Mouse (Mus musculus) hindbrain, embryonic 10.5 days (tissue): ENCODE data around the gene Hs6st3. TPM values are rescaled to one million over a fixed set of nuclear protein-coding genes. Genes with fewer than 3 reads are reported as not detected.

Source experiments
- DNase-seq: peaks from one replicate; pipeline ENCODE4 v3.0.0-alpha.2; 2017; ENCODE audit warnings: low spot score
- H3K27ac ChIP-seq: fragments of 300-500 bp; sonication (generic); 2 replicates; pipeline ENCODE4 v1.5.1; 2016; ENCODE audit warnings: mild to moderate bottlenecking, moderate library complexity
- H3K27me3 ChIP-seq: fragments of 300-500 bp; sonication (generic); 2 replicates; pipeline ENCODE4 v1.6.1; 2016; ENCODE audit warnings: mild to moderate bottlenecking; ENCODE audit not compliant: poor library complexity, insufficient read depth, severe bottlenecking
- H3K36me3 ChIP-seq: fragments of 300-500 bp; sonication (generic); 2 replicates; pipeline ENCODE4 v1.6.1; 2016; ENCODE audit warnings: mild to moderate bottlenecking, moderate library complexity
- H3K4me1 ChIP-seq: fragments of 300-500 bp; sonication (generic); replicated peaks from 2 replicates; pipeline ENCODE4 v1.6.1; 2016; ENCODE audit warnings: mild to moderate bottlenecking
- H3K4me3 ChIP-seq: fragments of 300-500 bp; sonication (generic); 2 replicates; pipeline ENCODE4 v1.5.1; 2016; ENCODE audit warnings: mild to moderate bottlenecking, moderate library complexity
- H3K9me3 ChIP-seq: fragments of 300-500 bp; sonication (generic); 2 replicates; pipeline ENCODE4 v1.6.1; 2016; ENCODE audit warnings: mild to moderate bottlenecking, moderate library complexity
- WGBS: fragments of 180-500 bp; shearing (Covaris S2); methylation state at CpG from one replicate; pipeline ENCODE4 v1.1.7; 2016; 5-methylcytosine and 5-hydroxymethylcytosine counted together
- polyA plus RNA-seq: library from polyadenylated mRNA; unstranded; fragments of >200 nt; fragmentation: Nextera tagmentation; extraction: Ambion mirVana; gene quantifications from 2 replicates; pipeline ENCODE4 v1.2.1, GENCODE M21; 2016

Gene Hs6st3
- polyA plus RNA-seq, result 0.09 TPM in 1 of 2 replicates, not detected in the other

- Histone ChIP-seq H3K27me3 (peaks cover 89% of the 10 kb centered on the region), H3K4me1 (peaks cover 22% of the 10 kb centered on the region), H3K36me3 (no peaks in the 10 kb centered on the region), H3K9me3 (no peaks in the 10 kb centered on the region), H3K27ac (peak within 1 kb of the TSS; percentile 64), H3K4me3 (peak within 1 kb of the TSS; percentile 73)
- DNase-seq, result peak; percentile 51
- under 1% methylated on average over 100 of the region's 100 CpGs for WGBS
These were observed at the start of gene Hs6st3 for GRCm38 (mm10) chr14:119137906-119138785. Gene Hs6st3 (plus strand): TSS chr14:119138341.

- Histone ChIP-seq H3K27ac (peak within 1 kb of the TSS; percentile 96), H3K36me3 (peaks cover 7% of the 10 kb centered on the region), H3K4me3 (peak within 1 kb of the TSS; percentile 88), H3K9me3 (no peaks in the 10 kb centered on the region), H3K27me3 (no peaks in the 10 kb centered on the region), H3K4me1 (peaks cover 26% of the 10 kb centered on the region)
- under 1% methylated on average over 72 of the region's 72 CpGs for WGBS
- peak; percentile 93 for DNase-seq
These were observed 39.1 kb upstream of the Hs6st3 start, which contains the start of gene Uggt2 for GRCm38 (mm10) chr14:119098851-119099569. Gene Uggt2 (minus strand): TSS chr14:119099430.

GRCm38 (mm10) chr14:119099570-119099891 lies 38.6 kb upstream of the Hs6st3 start:
- DNase-seq, result no peak
- no peaks in the 10 kb centered on the region for H3K27me3 ChIP-seq
- no peaks in the 10 kb centered on the region for H3K9me3 ChIP-seq
- peak overlapping the region; percentile 88 for H3K4me3 ChIP-seq
- peak overlapping the region; percentile 96 for H3K27ac ChIP-seq
- H3K4me1 ChIP-seq, result peaks cover 26% of the 10 kb centered on the region
- under 1% methylated on average over 13 of the region's 13 CpGs for WGBS
- peaks cover 1% of the 10 kb centered on the region for H3K36me3 ChIP-seq

GRCm38 (mm10) chr14:119107591-119107990 lies 30.6 kb upstream of the Hs6st3 start:
- 92% methylated on average over 8 of the region's 8 CpGs for WGBS
- H3K27ac ChIP-seq, result no peak overlapping the region
- H3K4me1 ChIP-seq, result no peaks in the 10 kb centered on the region
- no peak for DNase-seq
- no peaks in the 10 kb centered on the region for H3K36me3 ChIP-seq
- H3K27me3 ChIP-seq, result no peaks in the 10 kb centered on the region
- no peak overlapping the region for H3K4me3 ChIP-seq
- no peaks in the 10 kb centered on the region for H3K9me3 ChIP-seq

GRCm38 (mm10) chr14:119108776-119109301 lies 29.3 kb upstream of the Hs6st3 start:
- 82% methylated on average over 7 of the region's 7 CpGs for WGBS
- H3K4me1 ChIP-seq, result no peaks in the 10 kb centered on the region
- H3K27ac ChIP-seq, result no peak overlapping the region
- DNase-seq, result no peak
- H3K9me3 ChIP-seq, result no peaks in the 10 kb centered on the region
- H3K36me3 ChIP-seq, result no peaks in the 10 kb centered on the region
- H3K4me3 ChIP-seq, result no peak overlapping the region
- no peaks in the 10 kb centered on the region for H3K27me3 ChIP-seq

DNA sequence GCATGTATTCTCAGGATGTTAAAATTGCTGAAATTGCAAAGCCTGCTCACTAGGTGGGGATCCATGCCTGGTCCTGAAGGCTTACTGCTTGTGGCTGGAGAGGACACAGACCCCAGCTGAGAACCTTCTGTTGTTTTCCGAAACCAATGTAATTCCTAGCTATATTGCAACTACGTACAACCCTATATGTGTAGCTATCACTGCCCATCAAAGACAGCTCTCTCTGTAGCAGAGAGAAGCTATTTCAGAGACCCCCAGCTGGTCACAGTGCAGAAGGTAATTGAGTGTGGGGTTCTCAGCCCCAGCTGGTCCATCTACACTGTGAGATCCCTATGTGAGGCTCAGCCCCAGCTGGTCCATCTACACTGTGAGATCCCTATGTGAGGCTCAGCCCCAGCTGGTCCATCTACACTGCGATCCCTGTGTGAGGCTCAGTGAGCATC lies 28.3 kb upstream of the Hs6st3 start:
- no peaks in the 10 kb centered on the region for H3K4me1 ChIP-seq
- WGBS, result 82% methylated on average over 3 of the region's 3 CpGs

DNA sequence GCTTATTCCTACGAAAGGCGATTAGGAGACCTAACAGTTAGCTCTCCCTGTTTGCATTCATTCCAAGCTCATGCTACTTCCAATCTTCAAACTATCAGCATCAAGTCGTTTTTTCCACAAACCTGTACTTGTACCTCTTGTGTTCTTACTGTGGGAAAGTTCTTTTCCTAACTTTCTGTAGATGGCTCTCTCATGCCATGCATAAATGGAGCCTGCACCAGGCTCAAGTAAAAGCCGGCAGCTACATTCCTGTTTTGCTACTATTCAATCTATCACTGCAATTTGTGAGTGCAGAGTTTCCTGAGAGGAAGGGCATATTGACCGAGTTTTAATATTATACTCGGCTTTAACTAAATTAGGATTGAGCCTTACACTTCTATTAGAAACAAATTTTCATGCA lies 25.6 kb upstream of the Hs6st3 start:
- no peaks in the 10 kb centered on the region for H3K9me3 ChIP-seq
- no peak overlapping the region for H3K27ac ChIP-seq
- DNase-seq, result no peak
- no peaks in the 10 kb centered on the region for H3K36me3 ChIP-seq
- 87% methylated on average over 6 of the region's 6 CpGs for WGBS
- no peak overlapping the region for H3K4me3 ChIP-seq
- no peaks in the 10 kb centered on the region for H3K4me1 ChIP-seq
- H3K27me3 ChIP-seq, result no peaks in the 10 kb centered on the region

More for the DNA sequence above, 28.3 kb upstream of the Hs6st3 start:
- Histone ChIP-seq H3K9me3 (no peaks in the 10 kb centered on the region), H3K27ac (no peak overlapping the region), H3K4me3 (no peak overlapping the region), H3K27me3 (no peaks in the 10 kb centered on the region), H3K36me3 (no peaks in the 10 kb centered on the region)
- DNase-seq, result no peak

DNA sequence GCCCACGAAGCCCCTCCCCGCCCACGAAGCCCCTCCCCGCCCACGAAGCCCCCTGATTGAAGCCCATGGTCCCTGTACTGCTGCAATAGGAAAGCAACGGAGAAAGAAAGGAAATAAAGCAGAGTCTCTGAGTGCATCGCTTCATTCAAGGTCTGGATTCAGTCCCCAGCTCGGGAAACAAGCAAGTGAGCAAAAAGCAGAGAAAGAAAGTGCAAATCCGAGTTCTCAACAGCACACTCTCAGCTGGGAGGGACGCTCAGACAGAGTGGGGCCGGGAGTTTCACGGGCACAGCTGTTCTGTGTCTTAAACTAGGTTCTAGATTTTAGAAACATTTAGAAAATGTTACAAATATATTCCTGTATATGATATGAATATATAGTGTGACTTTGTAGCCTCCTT lies 14.6 kb upstream of the Hs6st3 start:
- Histone ChIP-seq H3K9me3 (no peaks in the 10 kb centered on the region), H3K36me3 (no peaks in the 10 kb centered on the region), H3K4me3 (peak overlapping the region; percentile 51), H3K4me1 (peaks cover 15% of the 10 kb centered on the region; the same call in 1 of the 2 replicates), H3K27me3 (peaks cover 34% of the 10 kb centered on the region), H3K27ac (peak overlapping the region; percentile 66)
- WGBS, result 3% methylated on average over 12 of the region's 12 CpGs
- no peak for DNase-seq

DNA sequence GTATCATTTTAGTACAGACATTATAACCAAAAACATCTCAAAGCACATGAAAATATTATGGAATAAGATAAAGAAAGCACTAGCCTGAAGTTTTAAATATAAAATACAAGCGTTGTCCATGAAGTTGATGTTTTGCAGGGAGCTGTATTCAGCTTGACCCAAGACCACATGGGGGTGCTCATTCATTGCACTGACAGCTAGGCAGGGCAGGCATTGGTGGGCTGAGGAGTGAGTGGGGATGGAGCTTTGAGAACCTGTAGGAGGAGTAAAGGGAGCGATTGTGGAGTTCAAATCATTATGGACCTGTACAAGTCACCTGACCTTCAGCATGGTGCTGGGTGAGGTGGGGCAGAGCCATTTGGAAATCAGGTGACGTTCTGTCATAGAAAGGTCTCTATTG lies 14.1 kb upstream of the Hs6st3 start:
- Histone ChIP-seq H3K27ac (no peak overlapping the region), H3K27me3 (peaks cover 36% of the 10 kb centered on the region), H3K36me3 (no peaks in the 10 kb centered on the region), H3K4me1 (peaks cover 15% of the 10 kb centered on the region; the same call in 1 of the 2 replicates), H3K9me3 (no peaks in the 10 kb centered on the region), H3K4me3 (peak overlapping the region; percentile 51)
- WGBS, result 24% methylated on average over 3 of the region's 3 CpGs
- DNase-seq, result peak; percentile 48

- WGBS, result 25% methylated on average over 4 of the region's 4 CpGs
- Histone ChIP-seq H3K4me1 (peaks cover 15% of the 10 kb centered on the region; the same call in 1 of the 2 replicates), H3K4me3 (no peak overlapping the region), H3K36me3 (no peaks in the 10 kb centered on the region), H3K9me3 (no peaks in the 10 kb centered on the region), H3K27me3 (peaks cover 36% of the 10 kb centered on the region), H3K27ac (no peak overlapping the region)
- DNase-seq, result peak; percentile 38
These were observed 12.3 kb upstream of the Hs6st3 start for GRCm38 (mm10) chr14:119125840-119126239.

DNA sequence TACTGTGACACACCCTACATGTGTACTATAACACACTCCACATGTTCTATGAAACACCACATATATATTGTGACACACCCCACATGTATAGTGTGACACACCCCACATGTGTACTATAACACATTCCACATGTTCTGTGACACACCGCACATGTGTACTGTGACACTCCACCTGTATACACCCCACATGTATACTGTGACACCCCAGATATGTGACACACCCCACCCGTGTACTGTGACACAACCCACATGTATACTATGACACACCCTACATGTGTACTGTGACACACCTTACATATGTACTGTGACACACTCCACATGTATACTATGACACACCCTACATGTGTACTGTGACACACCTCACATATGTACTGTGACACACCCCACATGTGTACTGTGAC lies 10.8 kb upstream of the Hs6st3 start:
- Histone ChIP-seq H3K27me3 (peaks cover 31% of the 10 kb centered on the region), H3K27ac (no peak overlapping the region), H3K36me3 (no peaks in the 10 kb centered on the region), H3K4me3 (no peak overlapping the region), H3K9me3 (no peaks in the 10 kb centered on the region), H3K4me1 (peaks cover 15% of the 10 kb centered on the region; the same call in 1 of the 2 replicates)
- no peak for DNase-seq
- WGBS, result 91% methylated on average over 2 of the region's 2 CpGs

DNA sequence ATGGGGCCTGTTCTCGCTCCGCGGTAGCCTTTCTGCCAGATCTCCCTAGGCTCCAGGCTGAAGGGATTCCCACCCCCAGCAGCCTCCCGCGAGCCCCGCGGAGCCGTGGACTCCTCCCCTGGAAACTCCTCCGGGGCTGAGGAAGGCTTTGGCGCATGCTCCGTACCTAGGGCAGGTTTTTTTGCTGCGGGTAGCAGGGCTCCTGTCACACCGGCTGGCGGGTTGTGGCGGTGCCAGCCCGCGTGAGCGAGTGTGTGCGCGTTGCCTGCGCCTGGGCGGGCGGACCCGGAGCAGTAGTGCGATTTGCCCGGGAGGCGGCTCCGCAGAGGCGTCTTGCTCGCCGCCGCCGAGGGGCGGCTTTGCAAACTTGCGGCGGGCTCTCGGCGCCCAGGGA lies 632 bp upstream of the Hs6st3 start:
- peak; percentile 78 for DNase-seq
- Histone ChIP-seq H3K36me3 (no peaks in the 10 kb centered on the region), H3K4me3 (peak overlapping the region; percentile 73), H3K27ac (peak overlapping the region; percentile 64), H3K27me3 (peaks cover 90% of the 10 kb centered on the region), H3K9me3 (no peaks in the 10 kb centered on the region), H3K4me1 (peaks cover 22% of the 10 kb centered on the region)
- WGBS, result under 1% methylated on average over 38 of the region's 38 CpGs

GRCm38 (mm10) chr14:119138786-119139100 lies 602 bp downstream of the Hs6st3 start:
- DNase-seq, result no peak
- H3K27me3 ChIP-seq, result peaks cover 87% of the 10 kb centered on the region

More at GRCm38 (mm10) chr14:119138786-119139100, 602 bp downstream of the Hs6st3 start:
- Histone ChIP-seq H3K4me1 (peaks cover 22% of the 10 kb centered on the region), H3K9me3 (no peaks in the 10 kb centered on the region), H3K27ac (no peak overlapping the region), H3K36me3 (no peaks in the 10 kb centered on the region), H3K4me3 (peak overlapping the region; percentile 73)
- WGBS, result 2% methylated on average over 20 of the region's 20 CpGs
